Comparison of ENCODE assay signal across 12 mouse cellular contexts in genomic region chr8:111934201-111934600, GRCm38 (mm10). TPM values are rescaled to one million over a fixed set of nuclear protein-coding genes. Genes with fewer than 3 reads are reported as not detected.
DNase-seq lines count a peak whose midpoint lies in the region; ATAC-seq and TF ChIP-seq lines count a peak whose summit lies in the region.
"Had no signal": no experiment of that assay in that cellular context is flagged by ENCODE, and none has a peak within 500 bp of the region (broad histone marks: within the 10 kb centered on the region; RNA-seq: fewer than 3 reads in every experiment).

No protein-coding gene starts in this region.

- whole genome bisulfite sequencing in forebrain, embryonic 12.5 days = 81% methylated on average over 2 of the region's 2 CpGs
- WGBS in forebrain, postnatal 0 days = 86% methylated on average over 2 of the region's 2 CpGs
- WGBS in liver, embryonic 11.5 days = 83% methylated on average over 2 of the region's 2 CpGs
- 88% methylated on average over 2 of the region's 2 CpGs for WGBS in limb, embryonic 14.5 days
- WGBS in midbrain, postnatal 0 days = 88% methylated on average over 2 of the region's 2 CpGs

- no peak overlapping the region for H3K27ac ChIP-seq in forebrain, embryonic 12.5 days
- H3K27ac ChIP-seq in forebrain, postnatal 0 days (ENCODE audit: low read depth, low read length) = no peak overlapping the region
- H3K27ac ChIP-seq in liver, embryonic 11.5 days (ENCODE audit: low read depth, low read length) = no peak overlapping the region
- no peak overlapping the region for H3K27ac ChIP-seq in limb, embryonic 14.5 days (replicated peaks; ENCODE audit: low read depth, low read length)
- 0 out of 2 replicates have a peak overlapping the region, but pooled peaks have one; percentile 0 for H3K27ac ChIP-seq in midbrain, postnatal 0 days (ENCODE audit: low read depth, low read length)

- peaks cover 16% of the 10 kb centered on the region for H3K4me1 ChIP-seq in forebrain, embryonic 12.5 days
- peaks cover 13% of the 10 kb centered on the region; the same call in 1 of the 2 replicates for H3K4me1 ChIP-seq in forebrain, postnatal 0 days (ENCODE audit: insufficient read depth)
- H3K4me1 ChIP-seq in liver, embryonic 11.5 days (replicated peaks; ENCODE audit: control insufficient read depth, insufficient read depth, low read length) = peaks cover 17% of the 10 kb centered on the region
- peaks cover 7% of the 10 kb centered on the region; the same call in 1 of the 2 replicates for H3K4me1 ChIP-seq in limb, embryonic 14.5 days (ENCODE audit: control insufficient read depth, insufficient read depth, low read length)
- 0 out of 2 replicates have a peak, but pooled peaks cover 3% of the 10 kb centered on the region for H3K4me1 ChIP-seq in midbrain, postnatal 0 days (ENCODE audit: insufficient read depth, low read length)

- H3K4me3 ChIP-seq in forebrain, embryonic 12.5 days (replicated peaks) = no peak overlapping the region; the same call in 1 of the 2 replicates
- H3K4me3 ChIP-seq in forebrain, postnatal 0 days (ENCODE audit: low read depth, low read length) = no peak overlapping the region
- no peak overlapping the region for H3K4me3 ChIP-seq in liver, embryonic 11.5 days (ENCODE audit: low read depth, low read length)
- no peak overlapping the region for H3K4me3 ChIP-seq in limb, embryonic 14.5 days (replicated peaks; ENCODE audit: low read length)
- H3K4me3 ChIP-seq in midbrain, postnatal 0 days (ENCODE audit: low read depth, low read length) = peak overlapping the region; percentile 78; the same call in 1 of the 2 replicates

- H3K36me3 ChIP-seq in forebrain, embryonic 12.5 days (replicated peaks) = no peaks in the 10 kb centered on the region
- no peaks in the 10 kb centered on the region for H3K36me3 ChIP-seq in forebrain, postnatal 0 days (ENCODE audit: insufficient read depth)
- H3K36me3 ChIP-seq in liver, embryonic 11.5 days (ENCODE audit: control insufficient read depth, insufficient read depth, low read length) = no peaks in the 10 kb centered on the region
- 0 out of 2 replicates have a peak, but pooled peaks cover 2% of the 10 kb centered on the region for H3K36me3 ChIP-seq in limb, embryonic 14.5 days (ENCODE audit: control insufficient read depth, insufficient read depth, low read length)
- no peaks in the 10 kb centered on the region for H3K36me3 ChIP-seq in midbrain, postnatal 0 days (ENCODE audit: insufficient read depth, low read length)
- H3K36me3 ChIP-seq: limb, embryonic 13.5 days; stomach, embryonic 15.5 days had no signal

- no peaks in the 10 kb centered on the region for H3K9me3 ChIP-seq in forebrain, embryonic 12.5 days
- H3K9me3 ChIP-seq in forebrain, postnatal 0 days (ENCODE audit: low read length) = no peaks in the 10 kb centered on the region
- H3K9me3 ChIP-seq in liver, embryonic 11.5 days (ENCODE audit: control insufficient read depth, low read length) = no peaks in the 10 kb centered on the region
- H3K9me3 ChIP-seq in limb, embryonic 14.5 days (ENCODE audit: control insufficient read depth, low read length) = no peaks in the 10 kb centered on the region
- no peaks in the 10 kb centered on the region for H3K9me3 ChIP-seq in midbrain, postnatal 0 days (ENCODE audit: low read length)
- H3K9me3 ChIP-seq: limb, embryonic 13.5 days; stomach, embryonic 15.5 days had no signal

- no peak for TF ChIP-seq CTCF in forebrain, postnatal 0 days (IDR thresholded peaks at IDR 0.05; ENCODE audit: low read depth)
- no peak for TF ChIP-seq CTCF in midbrain, postnatal 0 days (IDR thresholded peaks at IDR 0.05)

- H3K4me2 ChIP-seq in forebrain, embryonic 12.5 days = peak overlapping the region; percentile 91; the same call in 1 of the 2 replicates
- no peak overlapping the region; the same call in 1 of the 2 replicates for H3K4me2 ChIP-seq in forebrain, postnatal 0 days (ENCODE audit: low read depth)
- H3K4me2 ChIP-seq in liver, embryonic 11.5 days = peak overlapping the region; percentile 98; the same call in 1 of the 2 replicates
- H3K4me2 ChIP-seq in limb, embryonic 14.5 days (replicated peaks; ENCODE audit: low read depth, low read length, severe bottlenecking) = 0 out of 2 replicates have a peak overlapping the region, but pooled peaks have one; percentile 87
- 0 out of 2 replicates have a peak overlapping the region, but pooled peaks have one; percentile 93 for H3K4me2 ChIP-seq in midbrain, postnatal 0 days (ENCODE audit: low read depth, low read length, poor library complexity, severe bottlenecking)

- no peak overlapping the region for H3K9ac ChIP-seq in forebrain, embryonic 12.5 days
- H3K9ac ChIP-seq in forebrain, postnatal 0 days = no peak overlapping the region
- H3K9ac ChIP-seq in liver, embryonic 11.5 days (ENCODE audit: low read depth, low read length) = no peak overlapping the region
- H3K9ac ChIP-seq in limb, embryonic 14.5 days (ENCODE audit: low read depth, low read length, severe bottlenecking) = no peak overlapping the region
- H3K9ac ChIP-seq in midbrain, postnatal 0 days (replicated peaks; ENCODE audit: low read length, poor library complexity, severe bottlenecking) = no peak overlapping the region

- no peak for TF ChIP-seq POLR2A in limb, embryonic 14.5 days (IDR thresholded peaks at IDR 0.05; ENCODE audit: borderline replicate concordance, extremely low read depth, insufficient read depth, insufficient read length)

- H3K27me3 ChIP-seq in forebrain, embryonic 12.5 days = no peaks in the 10 kb centered on the region
- no peaks in the 10 kb centered on the region for H3K27me3 ChIP-seq in forebrain, postnatal 0 days (ENCODE audit: insufficient read depth, low read length)
- H3K27me3 ChIP-seq in liver, embryonic 11.5 days (replicated peaks; ENCODE audit: control insufficient read depth, insufficient read depth, low read length) = no peaks in the 10 kb centered on the region
- H3K27me3 ChIP-seq in limb, embryonic 14.5 days (ENCODE audit: control insufficient read depth, insufficient read depth, low read length) = no peaks in the 10 kb centered on the region
- no peaks in the 10 kb centered on the region for H3K27me3 ChIP-seq in midbrain, postnatal 0 days (ENCODE audit: insufficient read depth, low read length)
- H3K27me3 ChIP-seq: limb, embryonic 13.5 days; stomach, embryonic 15.5 days had no signal

- peak; percentile 27 for ATAC-seq in forebrain, embryonic 12.5 days (ENCODE audit: low FRiP score)
- ATAC-seq in forebrain, postnatal 0 days = no peak
- ATAC-seq in liver, embryonic 11.5 days (replicated peaks; ENCODE audit: low FRiP score) = no peak
- ATAC-seq in limb, embryonic 14.5 days (ENCODE audit: low FRiP score, low read depth) = no peak
- ATAC-seq in midbrain, postnatal 0 days (ENCODE audit: low FRiP score) = no peak

- no peak for DNase-seq in forebrain, postnatal 0 days
- no peak for DNase-seq in liver, embryonic 11.5 days (ENCODE audit: low spot score)
- DNase-seq in liver = no peak
- no peak for DNase-seq in limb, embryonic 14.5 days (ENCODE audit: low spot score)
- DNase-seq in midbrain, postnatal 0 days (ENCODE audit: low spot score) = no peak
- no peak for DNase-seq in spleen, adult 12 weeks (ENCODE audit: low spot score)
- no peak for DNase-seq in gastrocnemius, postnatal 4 days (ENCODE audit: low spot score in 2 of 2)

RNA-seq across cellular contexts. Expression of gene Tmem231, which starts 0.5 kb away (rescaled TPM):
- 18.6 and 18.7 TPM in 2 replicates for polyA plus RNA-seq in forebrain, embryonic 12.5 days (2016; fragmentation: Nextera tagmentation; extraction: Ambion mirVana)
- 15.9 and 19.9 TPM in 2 replicates for total RNA-seq in forebrain, postnatal 0 days (2014; rRNA removed)
- polyA plus RNA-seq in forebrain, postnatal 0 days (2015; fragmentation: Nextera tagmentation; extraction: Ambion mirVana) = 12.3 and 14.7 TPM in 2 replicates
- 6.7 and 6.8 TPM in 2 replicates for polyA plus RNA-seq in liver, embryonic 11.5 days (2014; fragmentation: Nextera tagmentation; extraction: Ambion mirVana)
- 16.3 and 19.8 TPM in 2 replicates for polyA plus RNA-seq in limb, embryonic 14.5 days (2012; rRNA removed)
- polyA plus RNA-seq in limb, embryonic 14.5 days (2014; fragmentation: Nextera tagmentation; extraction: Ambion mirVana) = 15.7 and 17.9 TPM in 2 replicates
- 21.3 and 23.7 TPM in 2 replicates for total RNA-seq in midbrain, postnatal 0 days (2014; rRNA removed)
- polyA plus RNA-seq in midbrain, postnatal 0 days (2015; fragmentation: Nextera tagmentation; extraction: Ambion mirVana) = 17.3 and 18.7 TPM in 2 replicates
- 1 to 10 TPM; 3.4 to 3.9 TPM for total RNA-seq in gastrocnemius, postnatal 4 days (2021)
- total RNA-seq: monocyte, adult 5-6 weeks had no signal

RNA-seq across cellular contexts. Expression of gene Gabarapl2, which starts 6.3 kb away (rescaled TPM):
- polyA plus RNA-seq in forebrain, embryonic 12.5 days (2016; fragmentation: Nextera tagmentation; extraction: Ambion mirVana) = 336 and 356 TPM in 2 replicates
- 155 and 165 TPM in 2 replicates for total RNA-seq in forebrain, postnatal 0 days (2014; rRNA removed)
- 484 and 489 TPM in 2 replicates for polyA plus RNA-seq in forebrain, postnatal 0 days (2015; fragmentation: Nextera tagmentation; extraction: Ambion mirVana)
- 136 and 141 TPM in 2 replicates for polyA plus RNA-seq in liver, embryonic 11.5 days (2014; fragmentation: Nextera tagmentation; extraction: Ambion mirVana)
- 55.6 and 56.6 TPM in 2 replicates for polyA plus RNA-seq in limb, embryonic 14.5 days (2012; rRNA removed)
- polyA plus RNA-seq in limb, embryonic 14.5 days (2014; fragmentation: Nextera tagmentation; extraction: Ambion mirVana) = 148 and 163 TPM in 2 replicates
- 117 and 121 TPM in 2 replicates for total RNA-seq in midbrain, postnatal 0 days (2014; rRNA removed)
- polyA plus RNA-seq in midbrain, postnatal 0 days (2015; fragmentation: Nextera tagmentation; extraction: Ambion mirVana) = 459 and 469 TPM in 2 replicates
- 10 to 100 TPM; 72.7 to 74.9 TPM for total RNA-seq in gastrocnemius, postnatal 4 days (2021)

RNA-seq across cellular contexts. Expression of gene Chst5, which starts 24.0 kb away (rescaled TPM):
- polyA plus RNA-seq in forebrain, embryonic 12.5 days (2016; fragmentation: Nextera tagmentation; extraction: Ambion mirVana) = 1.5 and 1.7 TPM in 2 replicates
- total RNA-seq in forebrain, postnatal 0 days (2014; rRNA removed) = 1.5 and 3.7 TPM in 2 replicates
- polyA plus RNA-seq in forebrain, postnatal 0 days (2015; fragmentation: Nextera tagmentation; extraction: Ambion mirVana) = 1.8 and 2.6 TPM in 2 replicates
- 0.35 and 0.41 TPM in 2 replicates for polyA plus RNA-seq in liver, embryonic 11.5 days (2014; fragmentation: Nextera tagmentation; extraction: Ambion mirVana)
- 11.7 and 17.0 TPM in 2 replicates for polyA plus RNA-seq in limb, embryonic 14.5 days (2012; rRNA removed)
- 12.1 and 12.2 TPM in 2 replicates for polyA plus RNA-seq in limb, embryonic 14.5 days (2014; fragmentation: Nextera tagmentation; extraction: Ambion mirVana)
- total RNA-seq in midbrain, postnatal 0 days (2014; rRNA removed) = 2.9 and 5.2 TPM in 2 replicates
- polyA plus RNA-seq in midbrain, postnatal 0 days (2015; fragmentation: Nextera tagmentation; extraction: Ambion mirVana) = 3.4 and 3.6 TPM in 2 replicates
- 1 to 10 TPM; 3.4 to 4.7 TPM for total RNA-seq in gastrocnemius, postnatal 4 days (2021)
- total RNA-seq: heart, postnatal 10 days; monocyte, adult 5-6 weeks had no signal

RNA-seq across cellular contexts. Expression of gene Tmem170, which starts 57.7 kb away (rescaled TPM):
- 7.6 and 8.7 TPM in 2 replicates for polyA plus RNA-seq in forebrain, embryonic 12.5 days (2016; fragmentation: Nextera tagmentation; extraction: Ambion mirVana)
- 3.0 and 3.6 TPM in 2 replicates for total RNA-seq in forebrain, postnatal 0 days (2014; rRNA removed)
- polyA plus RNA-seq in forebrain, postnatal 0 days (2015; fragmentation: Nextera tagmentation; extraction: Ambion mirVana) = 1.5 and 2.0 TPM in 2 replicates
- polyA plus RNA-seq in liver, embryonic 11.5 days (2014; fragmentation: Nextera tagmentation; extraction: Ambion mirVana) = 8.0 and 8.4 TPM in 2 replicates
- polyA plus RNA-seq in limb, embryonic 14.5 days (2012; rRNA removed) = 5.8 and 7.0 TPM in 2 replicates
- polyA plus RNA-seq in limb, embryonic 14.5 days (2014; fragmentation: Nextera tagmentation; extraction: Ambion mirVana) = 4.0 and 5.1 TPM in 2 replicates
- total RNA-seq in midbrain, postnatal 0 days (2014; rRNA removed) = 3.6 TPM in 2 replicates
- polyA plus RNA-seq in midbrain, postnatal 0 days (2015; fragmentation: Nextera tagmentation; extraction: Ambion mirVana) = 2.1 and 2.7 TPM in 2 replicates
- 1 to 10 TPM; 2.0 to 2.9 TPM for total RNA-seq in gastrocnemius, postnatal 4 days (2021)

RNA-seq across cellular contexts. Expression of gene Adat1, which starts 57.9 kb away (rescaled TPM):
- 12.6 and 13.0 TPM in 2 replicates for polyA plus RNA-seq in forebrain, embryonic 12.5 days (2016; fragmentation: Nextera tagmentation; extraction: Ambion mirVana)
- 4.5 TPM in 2 replicates for total RNA-seq in forebrain, postnatal 0 days (2014; rRNA removed)
- polyA plus RNA-seq in forebrain, postnatal 0 days (2015; fragmentation: Nextera tagmentation; extraction: Ambion mirVana) = 3.4 and 4.3 TPM in 2 replicates
- 12.7 and 17.8 TPM in 2 replicates for polyA plus RNA-seq in liver, embryonic 11.5 days (2014; fragmentation: Nextera tagmentation; extraction: Ambion mirVana)
- polyA plus RNA-seq in limb, embryonic 14.5 days (2012; rRNA removed) = 11.4 and 12.2 TPM in 2 replicates
- polyA plus RNA-seq in limb, embryonic 14.5 days (2014; fragmentation: Nextera tagmentation; extraction: Ambion mirVana) = 6.1 and 6.8 TPM in 2 replicates
- total RNA-seq in midbrain, postnatal 0 days (2014; rRNA removed) = 3.4 and 5.2 TPM in 2 replicates
- 3.8 and 4.7 TPM in 2 replicates for polyA plus RNA-seq in midbrain, postnatal 0 days (2015; fragmentation: Nextera tagmentation; extraction: Ambion mirVana)
- total RNA-seq in gastrocnemius, postnatal 4 days (2021) = 1 to 10 TPM; 2.6 to 2.7 TPM
